Mouse (Mus musculus) layer of hippocampus, postnatal 10 days (tissue): ENCODE measurements at regions not wholly inside any gene's neighbourhood (a gene's known extent, or its start where the extent isn't known, plus 50 kb on each side); places are given as distances from the start of the nearest gene placed in this dataset.

Experiments
- DNase-seq, 2 experiments: peaks; one replicate each; pipeline ENCODE4 v3.0.0; 2021; ENCODE audit warnings: low spot score in 2 of 2

- no peak for DNase-seq
Observed at GRCm38 (mm10) chr10:109185243-109185642, 174.5 kb upstream of the Syt1 start.

- no peak for DNase-seq
Observed at GRCm38 (mm10) chr10:109180527-109180926, 169.7 kb upstream of the Syt1 start.

GRCm38 (mm10) chr10:109160730-109161129 is 149.9 kb upstream of the Syt1 start:
- no peak for DNase-seq

- DNase-seq: no peak
Observed at GRCm38 (mm10) chr10:109155768-109156167, 145.0 kb upstream of the Syt1 start.

- DNase-seq: no peak
Observed at GRCm38 (mm10) chr10:109140421-109140938, 129.7 kb upstream of the Syt1 start.

GRCm38 (mm10) chr10:109136763-109137732 is 126.3 kb upstream of the Syt1 start:
- DNase-seq: no peak

GRCm38 (mm10) chr10:109134521-109134920 is 123.7 kb upstream of the Syt1 start:
- DNase-seq: no peak

GRCm38 (mm10) chr10:109132091-109132573 is 121.3 kb upstream of the Syt1 start:
- DNase-seq: no peak

- no peak for DNase-seq
Observed at GRCm38 (mm10) chr10:109129552-109130110, 118.8 kb upstream of the Syt1 start.

GRCm38 (mm10) chr10:109129068-109129467 is 118.3 kb upstream of the Syt1 start:
- DNase-seq: no peak

- DNase-seq: no peak
Observed at GRCm38 (mm10) chr10:109126699-109127098, 115.9 kb upstream of the Syt1 start.

- no peak for DNase-seq
Observed at GRCm38 (mm10) chr10:109117143-109117542, 106.4 kb upstream of the Syt1 start.

GRCm38 (mm10) chr10:109115013-109115627 is 104.3 kb upstream of the Syt1 start:
- no peak for DNase-seq

- DNase-seq: no peak
Observed at GRCm38 (mm10) chr10:109105781-109106180, 95.0 kb upstream of the Syt1 start.

- DNase-seq: no peak
Observed at GRCm38 (mm10) chr10:109092219-109092618, 81.4 kb upstream of the Syt1 start.

GRCm38 (mm10) chr10:109079773-109080172 is 69.0 kb upstream of the Syt1 start:
- no peak for DNase-seq

- DNase-seq: peak in 1 of 2 experiments; percentile 10
Observed at GRCm38 (mm10) chr10:109074218-109074617, 63.4 kb upstream of the Syt1 start.
